Mouse (Mus musculus) hindbrain, embryonic 14.5 days (tissue): Measurements from ENCODE around the gene Chd2. TPM values are rescaled to one million over a fixed set of nuclear protein-coding genes. Genes with fewer than 3 reads are reported as not detected.
"Not testable (repeated sequence)": the region's sequence is repeated elsewhere in the genome, so short reads cannot be mapped to it uniquely, and the experiment has no call there.

Experiments
- ATAC-seq: fragments of 200-750 bp; cut with Nextera tagmentation; 2 replicates; pipeline ENCODE4 v1.8.0; 2017; ENCODE audit warnings: moderate number of reproducible peaks, mild to moderate bottlenecking, moderate TSS enrichment, moderate library complexity; ENCODE audit not compliant: low FRiP score
- DNase-seq: peaks from one replicate; pipeline ENCODE4 v3.0.0-alpha.2; 2015; ENCODE audit warnings: low spot score
- H3K27ac ChIP-seq: fragments of 300-500 bp; sonication (generic); 2 replicates; pipeline ENCODE4 v1.5.1; 2014; ENCODE audit warnings: mild to moderate bottlenecking, moderate library complexity
- H3K27me3 ChIP-seq: fragments of 300-500 bp; sonication (generic); 2 replicates; pipeline ENCODE4 v1.6.1; 2014; ENCODE audit warnings: mild to moderate bottlenecking, low read length, mixed read lengths; ENCODE audit not compliant: control insufficient read depth, insufficient read depth
- H3K36me3 ChIP-seq: fragments of 300-500 bp; sonication (generic); replicated peaks from 2 replicates; pipeline ENCODE4 v1.6.1; 2014; ENCODE audit not compliant: control insufficient read depth, insufficient read depth
- H3K4me1 ChIP-seq: fragments of 300-500 bp; sonication (generic); replicated peaks from 2 replicates; pipeline ENCODE4 v1.6.1; 2014; ENCODE audit warnings: antibody characterized with exemption, low read length, mixed read lengths; ENCODE audit not compliant: control insufficient read depth, insufficient read depth
- H3K4me2 ChIP-seq: fragments of 300-500 bp; sonication (generic); replicated peaks from 2 replicates; pipeline ENCODE4 v1.6.1; 2014; ENCODE audit warnings: mild to moderate bottlenecking, moderate library complexity
- H3K4me3 ChIP-seq: fragments of 300-500 bp; sonication (generic); replicated peaks from 2 replicates; pipeline ENCODE4 v1.5.1; 2014; ENCODE audit warnings: mild to moderate bottlenecking, low read length
- H3K9ac ChIP-seq: fragments of 300-500 bp; sonication (generic); 2 replicates; pipeline ENCODE4 v1.6.1; 2014
- H3K9me3 ChIP-seq: fragments of 300-500 bp; sonication (generic); 2 replicates; pipeline ENCODE4 v1.6.1; 2016; ENCODE audit warnings: low read length; ENCODE audit not compliant: control insufficient read depth
- WGBS: fragments of 180-500 bp; shearing (Covaris S2); extraction: QIAGEN DNeasy Blood & Tissue Kit; methylation state at CpG from one replicate; pipeline ENCODE4 v1.1.7; 2014; 5-methylcytosine and 5-hydroxymethylcytosine counted together
- polyA plus RNA-seq: library from polyadenylated mRNA; unstranded; fragments of >200 nt; fragmentation: Nextera tagmentation; extraction: Ambion mirVana; gene quantifications from 2 replicates; pipeline ENCODE4 v1.2.1, GENCODE M21; 2014

The Chd2 gene
- polyA plus RNA-seq, 1 experiment from 2014 or later: 42.3 TPM

DNA sequence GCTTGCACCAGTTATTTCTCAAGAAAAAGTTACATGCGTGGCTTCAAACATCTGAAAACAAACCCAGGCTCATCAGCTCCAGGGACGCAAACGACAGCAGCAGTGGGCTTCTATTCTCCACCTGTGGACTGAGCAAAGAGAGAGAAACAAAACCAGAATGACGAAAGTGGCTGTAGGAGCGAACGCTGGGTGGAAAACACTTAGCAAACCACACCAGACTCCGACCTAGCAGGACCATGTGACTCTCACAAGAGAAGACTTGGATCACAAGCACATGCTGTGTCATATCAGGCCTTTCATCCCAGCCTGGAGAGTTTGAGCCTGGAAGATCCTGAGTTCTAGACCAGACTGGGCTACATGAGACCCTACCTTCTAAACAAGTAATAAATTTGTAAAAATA is 41.8 kb upstream of the Chd2 start:
- DNase-seq: no peak
- no peak overlapping the region for H3K4me2 ChIP-seq
- no peaks in the 10 kb centered on the region for H3K27me3 ChIP-seq
- 78% methylated on average over 7 of the region's 7 CpGs for WGBS
- no peaks in the 10 kb centered on the region for H3K9me3 ChIP-seq
- H3K4me3 ChIP-seq: no peak overlapping the region
- peaks cover 13% of the 10 kb centered on the region for H3K4me1 ChIP-seq
- H3K27ac ChIP-seq: no peak overlapping the region
- H3K9ac ChIP-seq: no peak overlapping the region
- ATAC-seq: no peak
- H3K36me3 ChIP-seq: no peaks in the 10 kb centered on the region

DNA sequence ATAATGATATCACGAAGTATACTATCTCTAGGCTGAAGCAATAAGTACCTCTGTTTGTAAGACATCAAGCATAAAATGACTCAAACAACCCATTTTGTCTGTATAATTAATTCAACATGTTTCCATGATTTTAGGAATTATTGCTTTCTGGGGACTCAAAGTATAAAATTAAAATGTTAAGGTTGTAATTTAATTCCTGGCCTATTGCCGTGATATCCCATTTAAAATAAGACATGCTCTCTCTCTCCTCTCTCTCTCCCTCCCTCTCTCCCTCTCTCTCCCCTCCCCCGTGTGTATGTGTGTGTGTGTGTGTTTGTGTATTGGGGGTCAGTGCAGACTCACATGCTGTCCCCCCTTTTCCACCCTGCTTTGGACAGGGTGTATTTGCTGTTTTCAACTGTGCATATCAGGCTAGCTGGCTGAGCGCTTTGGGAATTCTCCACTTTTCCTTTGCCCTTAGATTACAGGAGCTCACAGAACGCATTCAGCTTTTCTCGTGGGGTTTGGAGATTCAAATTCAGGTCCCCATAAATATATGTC is 40.3 kb upstream of the Chd2 start:
- WGBS: 66% methylated on average over 6 of the region's 6 CpGs
- Histone ChIP-seq H3K27ac (no peak overlapping the region), H3K4me1 (peaks cover 13% of the 10 kb centered on the region), H3K4me2 (no peak overlapping the region), H3K9me3 (no peaks in the 10 kb centered on the region), H3K27me3 (no peaks in the 10 kb centered on the region), H3K36me3 (no peaks in the 10 kb centered on the region), H3K4me3 (no peak overlapping the region), H3K9ac (no peak overlapping the region)
- DNase-seq (no peak), ATAC-seq (no peak)

DNA sequence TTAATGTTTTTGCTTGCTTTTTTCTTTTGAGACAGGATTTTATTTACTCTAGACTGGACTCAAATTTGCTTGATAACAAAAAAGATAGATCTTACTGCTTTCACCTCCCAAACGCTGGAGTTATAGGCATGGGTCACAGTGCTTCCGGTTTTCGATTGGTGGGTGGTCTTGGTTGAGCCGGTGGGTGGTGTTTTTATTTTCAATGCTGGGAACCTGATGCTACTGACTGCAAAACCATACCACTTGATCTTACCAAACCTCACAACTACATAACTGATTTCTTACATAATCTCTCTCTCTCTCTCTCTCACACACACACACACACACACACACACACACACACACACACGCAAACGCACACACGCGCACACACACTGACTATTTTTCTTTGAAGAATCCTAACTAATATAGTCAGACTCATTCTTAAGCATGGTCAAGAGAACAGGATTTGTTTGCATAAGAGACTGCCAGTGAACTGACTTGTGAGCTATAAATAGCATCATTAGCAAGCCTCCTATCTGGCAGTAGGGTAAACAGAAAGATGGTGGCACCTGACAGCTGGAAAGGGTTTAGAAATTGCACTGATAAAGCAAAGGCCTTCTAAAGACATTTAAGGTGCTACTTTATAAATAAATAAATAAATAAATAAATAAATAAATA is 37.6 kb upstream of the Chd2 start:
- H3K36me3 ChIP-seq: no peaks in the 10 kb centered on the region
- WGBS: 82% methylated on average over 8 of the region's 8 CpGs

DNA sequence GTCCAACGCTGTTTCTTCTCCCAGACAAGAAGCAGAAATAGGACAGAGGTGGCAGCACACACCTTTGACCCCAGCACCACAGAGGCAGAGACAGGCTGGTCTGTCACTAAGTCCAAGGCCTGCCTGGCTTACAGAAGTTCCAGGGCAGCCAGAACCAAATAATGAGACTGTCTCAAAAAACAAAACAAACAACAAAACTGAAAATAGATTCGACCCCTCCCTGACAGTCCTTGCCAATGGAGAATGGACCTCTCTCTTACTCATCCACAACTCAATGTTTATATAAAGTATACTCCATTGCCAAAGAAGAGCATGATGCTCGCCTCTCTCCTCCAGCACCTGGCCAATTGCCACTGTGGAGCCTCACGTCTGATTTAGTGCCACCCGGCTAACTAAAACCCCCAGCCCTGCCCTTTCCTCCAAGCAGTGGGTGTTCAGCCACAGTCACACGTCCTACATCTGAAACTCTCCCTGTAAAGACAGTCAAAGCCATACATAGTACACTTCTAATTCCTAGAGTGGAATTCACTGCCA is 36.3 kb upstream of the Chd2 start:
- Histone ChIP-seq H3K27ac (no peak overlapping the region), H3K4me2 (no peak overlapping the region), H3K4me1 (no peaks in the 10 kb centered on the region), H3K27me3 (no peaks in the 10 kb centered on the region), H3K9me3 (no peaks in the 10 kb centered on the region), H3K36me3 (no peaks in the 10 kb centered on the region), H3K4me3 (no peak overlapping the region), H3K9ac (no peak overlapping the region)
- ATAC-seq (no peak), DNase-seq (no peak)
- WGBS: 80% methylated on average over 6 of the region's 6 CpGs

More for the DNA sequence above, 37.6 kb upstream of the Chd2 start:
- no peak for DNase-seq
- Histone ChIP-seq H3K9ac (no peak overlapping the region), H3K27ac (no peak overlapping the region), H3K27me3 (no peaks in the 10 kb centered on the region), H3K4me1 (peaks cover 2% of the 10 kb centered on the region), H3K9me3 (no peaks in the 10 kb centered on the region), H3K4me3 (no peak overlapping the region), H3K4me2 (no peak overlapping the region)
- no peak for ATAC-seq

GRCm38 (mm10) chr7:73576101-73576936 is 34.7 kb upstream of the Chd2 start:
- Histone ChIP-seq H3K4me1 (no peaks in the 10 kb centered on the region), H3K27ac (no peak overlapping the region), H3K9ac (no peak overlapping the region), H3K27me3 (no peaks in the 10 kb centered on the region), H3K4me3 (no peak overlapping the region), H3K9me3 (no peaks in the 10 kb centered on the region), H3K36me3 (no peaks in the 10 kb centered on the region), H3K4me2 (no peak overlapping the region)
- ATAC-seq (no peak), DNase-seq (no peak)
- WGBS: 55% methylated on average over 16 of the region's 16 CpGs

DNA sequence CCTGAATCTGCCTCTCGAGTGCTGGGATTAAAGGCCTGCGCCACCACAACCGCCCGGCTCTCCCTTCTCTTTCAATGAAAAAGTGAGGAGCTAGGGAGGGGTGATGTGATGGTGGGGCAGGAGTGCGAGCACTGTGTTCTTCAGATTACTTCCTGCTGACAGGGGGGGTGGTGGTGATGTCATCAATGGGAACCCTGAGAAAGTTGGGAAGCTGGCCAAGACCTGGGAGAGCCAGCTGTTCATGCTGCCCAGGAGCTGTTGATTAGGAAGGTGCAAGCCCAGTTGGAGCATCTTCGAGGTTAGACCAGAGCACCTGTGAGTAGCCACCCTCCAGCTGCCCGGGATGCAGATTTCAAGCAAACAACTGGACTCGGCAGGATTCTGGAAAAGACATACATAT is 33.6 kb upstream of the Chd2 start:
- WGBS: 55% methylated on average over 8 of the region's 8 CpGs
- no peak overlapping the region for H3K4me3 ChIP-seq
- H3K4me2 ChIP-seq: no peak overlapping the region
- no peaks in the 10 kb centered on the region for H3K9me3 ChIP-seq
- no peak for ATAC-seq
- no peak overlapping the region for H3K27ac ChIP-seq
- no peaks in the 10 kb centered on the region for H3K4me1 ChIP-seq
- DNase-seq: no peak
- H3K36me3 ChIP-seq: no peaks in the 10 kb centered on the region
- H3K9ac ChIP-seq: no peak overlapping the region
- H3K27me3 ChIP-seq: no peaks in the 10 kb centered on the region

- not testable (repeated sequence) for DNase-seq, H3K4me3 ChIP-seq, H3K27ac ChIP-seq, H3K9me3 ChIP-seq, H3K9ac ChIP-seq, H3K36me3 ChIP-seq, H3K27me3 ChIP-seq, H3K4me2 ChIP-seq, H3K4me1 ChIP-seq, ATAC-seq
- 85% methylated on average over 3 of the region's 3 CpGs for WGBS
These were observed 33.0 kb upstream of the Chd2 start for GRCm38 (mm10) chr7:73574673-73575072.

DNA sequence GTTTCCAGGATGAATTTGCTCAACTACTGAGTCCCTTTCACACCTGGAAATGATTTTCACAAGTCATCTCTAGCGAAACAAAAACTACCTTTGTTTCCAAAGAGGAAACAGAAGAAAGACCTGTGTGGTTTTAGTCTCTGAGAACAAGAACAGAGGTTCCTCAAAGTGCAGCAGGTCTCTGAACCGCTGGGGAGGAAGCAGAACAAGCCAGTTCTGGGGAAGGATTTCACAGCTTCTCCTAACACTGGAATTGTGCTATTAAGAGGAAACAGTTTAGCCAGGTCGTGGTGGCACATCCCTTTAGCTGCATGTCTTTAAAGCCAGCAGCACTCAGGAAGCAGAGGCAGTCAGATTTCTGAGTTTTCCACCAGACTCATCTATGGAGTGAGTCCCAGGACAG is 30.9 kb upstream of the Chd2 start:
- Histone ChIP-seq H3K27me3 (no peaks in the 10 kb centered on the region), H3K36me3 (no peaks in the 10 kb centered on the region), H3K27ac (no peak overlapping the region), H3K4me1 (no peaks in the 10 kb centered on the region), H3K9ac (no peak overlapping the region), H3K4me3 (no peak overlapping the region), H3K9me3 (no peaks in the 10 kb centered on the region), H3K4me2 (no peak overlapping the region)
- WGBS: 79% methylated on average over 3 of the region's 3 CpGs
- no peak for ATAC-seq
- DNase-seq: no peak

- no peak for DNase-seq
- Histone ChIP-seq H3K27me3 (no peaks in the 10 kb centered on the region), H3K36me3 (no peaks in the 10 kb centered on the region), H3K4me1 (no peaks in the 10 kb centered on the region), H3K4me2 (no peak overlapping the region), H3K27ac (no peak overlapping the region), H3K9ac (no peak overlapping the region), H3K4me3 (no peak overlapping the region), H3K9me3 (no peaks in the 10 kb centered on the region)
- no peak for ATAC-seq
- 96% methylated on average over 3 of the region's 3 CpGs for WGBS
These were observed 27.3 kb upstream of the Chd2 start for GRCm38 (mm10) chr7:73568801-73569403.
